Mouse (Mus musculus) olfactory bulb, adult 2 months (tissue): Measurements from ENCODE around the gene Olfr643.

Experiments
- CTCF ChIP-seq: fragments of 200-500 bp; IDR thresholded peaks from 2 replicates; pipeline ENCODE4 v1.5.1; 2012; ENCODE audit warnings: low read depth, mild to moderate bottlenecking, low read length, moderate library complexity; ENCODE audit not compliant: insufficient read depth
- POLR2A ChIP-seq: fragments of 200-500 bp; IDR thresholded peaks from 2 replicates; pipeline ENCODE4 v1.6.1; 2012; ENCODE audit warnings: mild to moderate bottlenecking, low read depth, low read length, moderate library complexity; ENCODE audit not compliant: insufficient read depth

GRCm38 (mm10) chr7:104143179-104143578, 6.0 kb upstream of the Olfr643 start, which contains the start of gene Ubqln3:
- TF ChIP-seq CTCF: no peak
- TF ChIP-seq POLR2A: no peak
